Mouse (Mus musculus) liver, embryonic 14.5 days (tissue): ENCODE results near the gene Shank2. TPM values are rescaled to one million over a fixed set of nuclear protein-coding genes. Genes with fewer than 3 reads are reported as not detected.

Experiments used
- ATAC-seq: fragments of 200-750 bp; cut with Nextera tagmentation; 2 replicates; pipeline ENCODE4 v1.8.0; 2017; ENCODE audit warnings: moderate number of reproducible peaks, mild to moderate bottlenecking, moderate library complexity; ENCODE audit not compliant: insufficient read depth
- DNase-seq, 3 experiments: peaks; one replicate each; pipeline ENCODE4 v3.0.0-alpha.2; 2012 to 2013; ENCODE audit warnings: low read depth in 3 of 3, low spot score in 3 of 3
- H3K27ac ChIP-seq: fragments of 300-500 bp; sonication (generic); 2 replicates; pipeline ENCODE4 v1.5.1; 2014; ENCODE audit warnings: moderate library complexity, mild to moderate bottlenecking, control low read depth, inconsistent platforms
- H3K27me3 ChIP-seq: fragments of 300-500 bp; sonication (generic); 2 replicates; pipeline ENCODE4 v1.6.1; 2014; ENCODE audit warnings: mild to moderate bottlenecking, low read length, moderate library complexity; ENCODE audit not compliant: control insufficient read depth, insufficient read depth
- H3K36me3 ChIP-seq: fragments of 300-500 bp; sonication (generic); replicated peaks from 2 replicates; pipeline ENCODE4 v1.6.1; 2014; ENCODE audit warnings: low read depth; ENCODE audit not compliant: control insufficient read depth, insufficient read depth
- H3K4me1 ChIP-seq, 2 experiments: fragments of 200-500 bp in 1 of 2; fragments of 300-500 bp in 1 of 2; sonication (generic) in 1 of 2; replicated peaks; 2 replicates each; pipeline ENCODE4 v1.6.1; 2012 to 2014; ENCODE audit warnings: antibody characterized with exemption in 1 of 2, inconsistent platforms in 1 of 2, low read length in 1 of 2; ENCODE audit not compliant: control insufficient read depth in 2 of 2, insufficient read depth in 2 of 2
- H3K4me2 ChIP-seq: fragments of 300-500 bp; sonication (generic); 2 replicates; pipeline ENCODE4 v1.6.1; 2014; ENCODE audit warnings: low read depth, mild to moderate bottlenecking, control low read depth, moderate library complexity
- H3K4me3 ChIP-seq, 2 experiments: fragments of 200-500 bp in 1 of 2; fragments of 300-500 bp in 1 of 2; sonication (generic) in 1 of 2; 2 replicates each; pipeline ENCODE4 v1.5.1; 2012 to 2014; ENCODE audit warnings: low read depth in 2 of 2, low read length in 2 of 2, mild to moderate bottlenecking in 2 of 2, control low read depth in 1 of 2, inconsistent platforms in 1 of 2, moderate library complexity in 1 of 2; ENCODE audit not compliant: insufficient read depth in 1 of 2
- H3K9ac ChIP-seq: fragments of 300-500 bp; sonication (generic); replicated peaks from 2 replicates; pipeline ENCODE4 v1.6.1; 2014; ENCODE audit warnings: mild to moderate bottlenecking, control low read depth, moderate library complexity
- H3K9me3 ChIP-seq: fragments of 300-500 bp; sonication (generic); 2 replicates; pipeline ENCODE4 v1.6.1; 2016; ENCODE audit warnings: low read length, mixed read lengths; ENCODE audit not compliant: control insufficient read depth
- CTCF ChIP-seq: IDR thresholded peaks from 2 replicates; pipeline ENCODE4 v1.5.1; 2016; ENCODE audit warnings: antibody characterized with exemption, low read depth, control low read depth
- EP300 ChIP-seq: IDR thresholded peaks from 2 replicates; pipeline ENCODE4 v1.6.1; 2016; ENCODE audit warnings: antibody characterized with exemption, low read depth
- WGBS: fragments of 180-500 bp; shearing (Covaris S2); extraction: QIAGEN DNeasy Blood & Tissue Kit; methylation state at CpG from one replicate; pipeline ENCODE4 v1.1.7; 2014; ENCODE audit not compliant: insufficient replicate concordance; 5-methylcytosine and 5-hydroxymethylcytosine counted together
- polyA plus RNA-seq, 2 experiments: library from polyadenylated mRNA; depleted of rRNA in 1 of 2; stranded (reverse) in 1 of 2; unstranded in 1 of 2; fragments of >200 nt; fragmentation: Nextera tagmentation in 1 of 2; extraction: Ambion mirVana in 1 of 2; gene quantifications; 2 replicates each; pipeline versions ENCODE4 v1.2.1 to v1.2.3; 2012 to 2014

Shank2 gene
- polyA plus RNA-seq, 2 experiments: 0.17 to 0.35 TPM

DNA sequence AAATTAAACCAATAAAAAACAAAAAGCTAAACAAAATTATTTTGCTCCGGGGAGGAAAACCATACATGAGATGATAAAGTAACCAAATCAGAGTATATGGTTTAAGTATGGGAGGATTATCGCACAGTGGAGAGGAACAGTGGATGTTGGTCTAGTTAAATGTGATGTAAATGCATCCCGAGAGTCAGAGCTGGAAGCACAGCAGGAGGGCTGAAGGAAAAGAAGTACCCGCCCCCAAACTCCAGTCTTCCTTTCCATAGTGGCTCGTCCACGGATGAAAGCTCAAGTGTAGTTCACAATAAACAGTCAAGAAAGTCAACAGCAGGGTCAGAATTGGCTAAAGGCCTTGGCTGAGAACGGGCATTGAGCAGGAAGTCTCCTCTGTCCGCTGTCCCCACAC lies 388.9 kb downstream of the Shank2 start:
- WGBS: 59% methylated on average over 8 of the region's 8 CpGs
- no peaks in the 10 kb centered on the region for H3K9me3 ChIP-seq
- ATAC-seq: no peak
- H3K27ac ChIP-seq: no peak overlapping the region
- no peaks in the 10 kb centered on the region for H3K27me3 ChIP-seq
- H3K4me2 ChIP-seq: no peak overlapping the region
- no peak overlapping the region for H3K4me3 ChIP-seq
- H3K4me1 ChIP-seq: 0 out of 4 replicates have a peak, but pooled peaks cover 0 to 3% of the 10 kb centered on the region in 2 experiments
- DNase-seq: no peak
- no peak for TF ChIP-seq CTCF
- TF ChIP-seq EP300: no peak
- no peak overlapping the region for H3K9ac ChIP-seq
- no peaks in the 10 kb centered on the region for H3K36me3 ChIP-seq

DNA sequence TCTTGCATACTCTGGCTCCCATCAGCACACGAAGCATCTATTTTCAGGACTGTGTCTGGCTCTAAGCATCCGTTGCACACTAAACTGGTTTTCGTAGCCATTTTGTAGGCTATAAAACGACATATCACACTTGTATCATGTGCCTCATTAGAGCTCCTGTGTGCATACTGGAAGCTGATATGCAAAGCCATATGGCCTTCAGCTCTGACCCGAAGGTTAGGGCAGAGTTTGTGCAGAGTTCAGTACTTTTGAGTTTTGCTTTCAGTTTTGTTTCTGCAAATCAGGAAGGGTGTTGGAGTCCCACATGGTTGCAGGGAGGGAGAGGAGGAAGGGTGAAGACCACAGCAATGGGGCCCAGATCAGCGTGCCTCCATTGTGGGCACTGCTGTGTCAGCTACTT lies 390.0 kb downstream of the Shank2 start:
- no peak overlapping the region for H3K9ac ChIP-seq
- WGBS: 57% methylated on average over 6 of the region's 6 CpGs
- H3K27me3 ChIP-seq: no peaks in the 10 kb centered on the region
- no peak for DNase-seq
- H3K9me3 ChIP-seq: no peaks in the 10 kb centered on the region
- no peak for TF ChIP-seq EP300
- TF ChIP-seq CTCF: no peak
- no peak overlapping the region for H3K4me3 ChIP-seq
- no peak overlapping the region for H3K4me2 ChIP-seq
- ATAC-seq: no peak
- H3K36me3 ChIP-seq: no peaks in the 10 kb centered on the region
- H3K27ac ChIP-seq: no peak overlapping the region
- H3K4me1 ChIP-seq: 0 out of 4 replicates have a peak, but pooled peaks cover 0 to 3% of the 10 kb centered on the region in 2 experiments

DNA sequence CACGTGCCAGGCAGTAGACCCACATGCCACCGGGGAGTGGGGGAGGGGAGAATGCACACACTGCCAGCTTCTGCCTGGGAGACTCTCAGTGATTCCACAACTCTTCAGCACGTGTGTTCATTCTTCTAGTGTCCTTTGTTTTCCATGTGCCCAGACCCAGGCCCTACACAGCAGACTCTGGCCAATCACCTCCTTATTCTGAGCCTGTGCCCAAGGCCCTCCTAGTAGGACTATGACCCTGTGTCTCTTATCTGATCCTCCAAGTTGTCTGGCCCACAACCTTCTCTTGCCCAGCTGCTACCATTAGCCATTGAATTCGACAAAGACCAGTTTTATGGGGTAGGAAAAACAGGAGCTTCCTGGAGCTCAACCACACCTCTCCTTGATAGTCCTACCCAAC lies 400.8 kb downstream of the Shank2 start:
- H3K4me2 ChIP-seq: no peak overlapping the region
- 50% methylated on average over 4 of the region's 4 CpGs for WGBS
- H3K27me3 ChIP-seq: no peaks in the 10 kb centered on the region
- no peak overlapping the region for H3K27ac ChIP-seq
- H3K4me3 ChIP-seq: no peak overlapping the region
- no peaks in the 10 kb centered on the region for H3K4me1 ChIP-seq
- TF ChIP-seq CTCF (no peak), EP300 (no peak)
- no peaks in the 10 kb centered on the region for H3K36me3 ChIP-seq
- ATAC-seq: no peak
- no peaks in the 10 kb centered on the region for H3K9me3 ChIP-seq
- no peak for DNase-seq
- H3K9ac ChIP-seq: no peak overlapping the region

DNA sequence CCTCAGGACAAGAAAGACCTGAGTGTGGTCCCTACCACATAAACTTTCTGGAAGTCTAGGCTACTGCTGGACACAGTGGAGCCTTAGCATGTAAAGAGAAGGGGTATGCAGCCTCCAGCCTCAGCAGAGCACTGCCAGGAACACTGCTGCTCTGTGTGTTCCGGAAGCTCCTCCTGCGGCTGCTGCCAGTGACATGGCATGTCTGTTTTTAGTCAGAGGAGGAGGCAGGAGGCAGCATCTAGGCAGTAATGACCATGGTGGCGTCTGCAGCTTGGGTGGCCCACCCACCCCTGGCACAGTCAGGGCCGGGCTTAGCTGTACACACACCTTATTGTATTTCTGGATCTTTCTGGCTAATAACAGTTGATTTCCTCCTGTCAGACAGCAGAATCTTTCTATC lies 405.9 kb downstream of the Shank2 start:
- no peak overlapping the region for H3K9ac ChIP-seq
- TF ChIP-seq CTCF (no peak), EP300 (no peak)
- DNase-seq (no peak), ATAC-seq (no peak)
- WGBS: 46% methylated on average over 4 of the region's 4 CpGs
- H3K36me3 ChIP-seq: no peaks in the 10 kb centered on the region
- no peak overlapping the region for H3K27ac ChIP-seq
- no peaks in the 10 kb centered on the region for H3K27me3 ChIP-seq
- H3K9me3 ChIP-seq: no peaks in the 10 kb centered on the region
- no peaks in the 10 kb centered on the region for H3K4me1 ChIP-seq
- H3K4me2 ChIP-seq: no peak overlapping the region
- no peak overlapping the region for H3K4me3 ChIP-seq

DNA sequence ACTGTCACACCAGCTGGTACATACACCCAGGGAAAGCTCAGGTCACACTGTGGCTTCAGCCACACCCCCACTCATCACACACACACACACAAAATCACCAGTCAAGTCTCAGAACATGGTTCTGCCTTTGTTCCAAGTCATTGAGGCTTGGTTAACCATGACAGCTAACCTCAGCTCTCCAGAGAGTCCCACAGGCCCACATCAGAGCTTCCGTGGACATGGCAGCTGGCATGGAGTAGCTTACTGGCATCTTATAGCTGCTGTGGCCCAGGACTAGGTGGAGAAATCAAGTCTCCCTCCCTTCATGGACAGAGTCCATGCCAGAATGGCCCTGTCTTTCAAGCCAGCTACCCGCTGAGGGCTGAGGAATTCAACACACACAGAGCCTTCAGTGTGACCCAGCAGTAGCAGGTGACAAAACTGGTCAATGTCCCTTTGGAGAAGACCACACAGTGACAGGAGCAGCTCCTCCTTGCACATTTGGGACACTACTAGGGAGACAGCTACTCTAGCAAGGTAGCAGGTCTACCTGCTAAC lies 406.8 kb downstream of the Shank2 start:
- TF ChIP-seq CTCF (no peak), EP300 (no peak)
- Histone ChIP-seq H3K4me3 (no peak overlapping the region), H3K4me2 (no peak overlapping the region), H3K36me3 (no peaks in the 10 kb centered on the region), H3K9ac (no peak overlapping the region), H3K27me3 (no peaks in the 10 kb centered on the region), H3K4me1 (no peaks in the 10 kb centered on the region), H3K27ac (no peak overlapping the region), H3K9me3 (no peaks in the 10 kb centered on the region)
- WGBS: 59% methylated on average over 2 of the region's 2 CpGs
- ATAC-seq: no peak
- no peak for DNase-seq
